Mouse (Mus musculus) layer of hippocampus, adult 9-10 months (tissue): ENCODE measurements at regions not wholly inside any gene's neighbourhood (a gene's known extent, or its start where the extent isn't known, plus 50 kb on each side); places are given as distances from the start of the nearest gene placed in this dataset.

Source experiments
- DNase-seq: peaks from one replicate; pipeline ENCODE4 v3.0.0; 2022; ENCODE audit warnings: low spot score

GRCm38 (mm10) chr14:46296275-46296674, 82.9 kb upstream of the Gm15217 start:
- no peak for DNase-seq

- DNase-seq: no peak
These were observed 78.7 kb upstream of the Gm15217 start for GRCm38 (mm10) chr14:46300546-46300945.

- DNase-seq: no peak
These were observed 76.6 kb upstream of the Gm15217 start for GRCm38 (mm10) chr14:46302601-46303000.

- no peak for DNase-seq
These were observed 73.9 kb upstream of the Gm15217 start for GRCm38 (mm10) chr14:46305267-46305666.

- DNase-seq: no peak
These were observed 66.2 kb upstream of the Gm15217 start for GRCm38 (mm10) chr14:46313064-46313463.

GRCm38 (mm10) chr14:46316521-46316920, 62.7 kb upstream of the Gm15217 start:
- DNase-seq: no peak

GRCm38 (mm10) chr14:46317406-46318045, 61.7 kb upstream of the Gm15217 start:
- no peak for DNase-seq

- no peak for DNase-seq
These were observed 51.1 kb upstream of the Gm15217 start for GRCm38 (mm10) chr14:46328064-46328463.
